Mouse (Mus musculus): Measurements from ENCODE around the gene Fndc1. TPM values are rescaled to one million over a fixed set of nuclear protein-coding genes. Genes with fewer than 3 reads are reported as not detected.

Fndc1 gene
- polyA plus RNA-seq (2012; rRNA removed), result 3.9 and 10.7 TPM in 2 replicates

DNA sequence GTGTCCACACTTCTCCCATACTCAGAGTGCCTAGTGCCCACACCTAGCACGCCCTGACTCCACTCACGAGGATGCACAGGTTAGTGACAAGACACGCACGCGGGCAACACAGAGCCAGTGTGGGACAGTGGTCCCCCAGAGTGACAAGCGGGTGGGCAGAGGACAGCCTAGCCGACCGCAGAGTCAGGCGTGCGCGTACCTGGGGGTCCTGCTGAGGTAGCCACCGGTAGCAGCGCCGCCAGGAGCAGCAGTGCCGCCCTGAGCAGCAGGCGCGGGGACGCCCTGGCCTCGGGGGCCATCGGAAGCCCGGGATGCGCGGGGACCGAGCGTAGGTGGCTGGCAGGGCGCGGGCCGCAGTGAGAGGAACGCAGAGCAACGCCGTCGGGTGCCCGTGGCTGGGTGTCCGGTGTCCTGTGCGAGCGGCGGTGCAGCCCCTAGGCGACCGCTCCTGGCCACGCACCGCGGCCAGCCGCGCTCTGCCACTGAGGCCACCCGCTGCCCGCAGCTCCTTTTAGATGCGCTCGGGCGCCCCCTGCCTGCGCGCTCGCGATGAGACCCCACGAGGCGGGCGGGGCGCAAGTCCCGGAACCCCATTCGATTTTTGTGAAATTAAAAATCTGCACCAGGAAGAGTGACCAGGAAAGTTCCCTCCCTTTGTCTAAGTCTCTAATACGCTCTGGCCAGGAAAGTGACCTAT is at the start of gene Fndc1:
Gene Fndc1 (minus strand): TSS at position 484 of the 697 bp plus-strand sequence.
- DNase-seq (ENCODE audit: low read depth), result no peak

DNA sequence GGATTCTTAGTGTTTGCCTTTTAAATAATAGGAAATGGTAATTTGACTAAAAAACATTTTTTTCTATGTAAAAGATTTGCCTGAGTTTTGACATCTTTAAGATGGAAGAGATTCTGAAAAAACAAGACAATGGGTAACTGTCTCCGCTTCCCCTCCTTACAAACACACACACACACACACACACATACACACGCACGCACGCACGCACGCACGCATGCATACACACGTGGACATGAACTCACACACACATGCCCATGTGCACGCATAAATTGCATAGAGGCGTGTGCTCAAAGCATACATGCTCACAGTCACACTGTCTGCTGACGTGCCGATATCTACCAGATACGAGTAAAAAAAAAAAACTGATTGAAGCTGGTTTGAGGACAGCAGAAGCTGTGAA is 49.4 kb upstream of the Fndc1 start:
- no peak for DNase-seq (ENCODE audit: low read depth)

DNA sequence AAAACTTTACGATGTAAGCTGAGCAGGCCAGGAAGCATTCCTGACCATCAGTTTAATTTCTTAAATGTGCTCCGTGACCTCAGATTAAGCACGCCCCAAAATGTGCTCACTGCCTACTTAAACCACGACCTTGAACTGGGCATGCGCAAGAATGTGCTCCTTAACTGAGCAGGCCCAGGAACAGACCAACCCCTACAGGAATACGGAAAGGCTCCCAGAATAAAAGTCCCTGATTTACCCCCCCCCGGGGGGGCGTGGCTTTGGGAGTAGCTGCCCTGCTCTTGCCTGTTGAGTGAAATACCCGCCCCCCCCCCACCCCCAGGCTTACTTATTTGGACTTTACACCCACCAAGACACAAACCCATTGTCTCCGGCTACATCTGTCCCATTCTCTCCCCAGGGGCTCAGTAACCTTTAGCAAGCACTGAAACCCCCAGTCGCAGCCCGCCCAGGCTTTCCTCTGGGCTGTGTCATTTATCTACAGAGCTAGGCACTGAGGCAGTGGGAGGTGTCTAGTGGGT is 48.9 kb upstream of the Fndc1 start:
- no peak for DNase-seq (ENCODE audit: low read depth)

DNA sequence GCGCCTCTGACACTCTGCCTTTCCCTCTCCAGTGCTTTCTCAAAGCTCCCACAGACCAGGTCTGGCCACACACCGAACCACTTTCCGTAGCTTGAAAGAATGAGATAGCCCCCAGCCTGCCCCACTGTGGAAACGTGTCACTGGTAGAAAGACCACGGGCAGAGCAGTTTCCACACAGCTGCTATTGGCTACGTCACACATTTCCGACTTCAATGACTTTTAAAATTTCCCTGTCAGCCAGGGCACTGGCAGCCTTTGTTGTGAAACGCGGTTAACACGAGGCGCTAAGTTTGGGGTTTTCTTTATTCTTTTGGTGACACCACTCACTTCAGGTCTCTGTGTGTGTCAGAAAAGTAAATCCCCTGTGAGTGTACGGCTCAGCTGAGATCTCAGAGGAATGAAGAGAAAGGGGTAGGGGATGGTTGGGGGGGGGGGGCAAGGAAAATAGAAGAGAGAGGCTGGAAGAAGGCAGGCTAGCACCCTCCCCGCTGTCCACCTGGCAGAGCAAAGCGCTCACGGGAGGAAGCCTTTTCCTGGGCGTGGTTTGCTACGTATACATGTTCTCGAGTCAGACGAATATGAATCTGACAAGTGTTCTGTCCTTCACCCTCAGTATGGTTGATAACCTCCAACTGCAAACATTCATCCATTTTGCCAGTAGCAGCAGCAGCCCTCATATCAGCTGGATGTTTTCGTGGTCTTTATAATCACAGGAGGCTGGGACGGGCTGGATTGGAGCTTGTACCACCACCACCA is 47.9 kb upstream of the Fndc1 start:
- no peak for DNase-seq (ENCODE audit: low read depth)

DNA sequence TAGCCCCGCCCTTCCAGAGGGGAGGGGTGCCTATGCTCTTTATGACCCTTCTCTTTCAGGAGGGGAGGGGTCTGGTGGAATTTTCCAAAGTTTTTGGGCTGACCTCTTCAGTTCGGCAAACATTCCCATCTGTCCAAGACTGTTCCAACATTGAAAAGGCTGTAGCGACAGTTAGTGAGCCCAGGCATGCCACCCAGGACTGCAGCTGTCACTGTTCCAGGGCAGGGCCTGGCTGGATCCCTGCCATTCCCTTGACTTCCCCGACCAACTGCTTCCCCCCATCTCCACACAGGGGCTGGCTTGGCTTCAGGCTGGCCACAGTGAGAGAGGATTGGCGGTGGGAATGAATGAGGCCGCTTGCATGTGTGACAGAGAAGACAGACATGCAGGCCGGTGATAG is 46.3 kb upstream of the Fndc1 start:
- no peak for DNase-seq (ENCODE audit: low read depth)

DNA sequence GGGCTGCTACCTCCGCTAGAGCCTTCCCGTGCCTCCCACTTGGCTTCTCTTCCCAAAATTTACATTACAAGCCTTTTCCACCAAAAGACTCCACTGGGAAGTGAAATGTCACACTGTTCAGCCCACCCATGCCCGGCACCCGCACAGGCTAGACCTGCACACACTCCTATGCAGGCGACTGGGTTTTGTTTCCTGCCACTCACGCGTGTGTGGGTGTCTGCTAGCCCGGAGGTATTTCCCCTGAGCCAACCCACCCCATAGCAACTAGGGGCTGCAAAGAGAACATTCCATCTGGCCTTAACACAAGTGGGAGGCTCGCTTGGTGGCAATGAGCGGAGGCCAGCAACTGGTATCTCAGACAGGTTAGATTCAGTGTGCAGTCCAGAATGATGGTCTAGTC is 44.7 kb upstream of the Fndc1 start:
- no peak for DNase-seq (ENCODE audit: low read depth)

DNA sequence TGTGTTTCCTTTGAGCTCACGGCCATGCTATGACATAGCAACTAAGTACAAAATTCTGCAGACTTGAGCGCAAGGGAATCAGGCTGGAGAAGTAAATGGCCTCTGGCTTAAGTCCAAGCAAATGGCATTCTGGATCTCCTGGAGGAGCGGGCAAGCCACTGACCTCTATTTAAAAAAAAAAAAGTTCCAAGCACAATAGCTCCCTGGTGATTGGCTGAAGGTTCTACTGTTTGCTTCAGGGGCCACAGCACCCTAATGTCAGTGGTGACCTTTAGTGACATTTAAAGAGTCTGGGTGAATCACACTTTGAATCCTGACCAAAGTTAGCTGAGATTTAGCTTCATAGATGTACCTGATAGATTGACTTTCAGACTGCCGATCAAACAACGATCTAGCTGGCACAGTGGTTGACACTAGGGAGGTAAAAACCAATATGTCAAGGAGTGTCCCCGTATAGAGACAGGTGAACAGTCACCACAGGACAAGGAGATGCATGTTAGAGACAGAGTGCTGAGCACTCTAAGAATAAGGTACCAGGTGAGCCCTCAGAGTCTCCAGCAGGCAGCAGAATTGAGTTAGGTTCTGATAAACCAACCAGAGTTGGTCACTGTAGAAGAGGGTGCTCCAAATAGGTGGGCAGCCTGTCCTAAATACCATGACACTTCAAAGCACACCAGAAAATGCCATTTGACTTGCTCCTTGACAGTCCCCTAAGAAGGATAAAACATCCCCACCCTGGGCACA is 43.9 kb upstream of the Fndc1 start:
- DNase-seq (ENCODE audit: low read depth), result no peak

DNA sequence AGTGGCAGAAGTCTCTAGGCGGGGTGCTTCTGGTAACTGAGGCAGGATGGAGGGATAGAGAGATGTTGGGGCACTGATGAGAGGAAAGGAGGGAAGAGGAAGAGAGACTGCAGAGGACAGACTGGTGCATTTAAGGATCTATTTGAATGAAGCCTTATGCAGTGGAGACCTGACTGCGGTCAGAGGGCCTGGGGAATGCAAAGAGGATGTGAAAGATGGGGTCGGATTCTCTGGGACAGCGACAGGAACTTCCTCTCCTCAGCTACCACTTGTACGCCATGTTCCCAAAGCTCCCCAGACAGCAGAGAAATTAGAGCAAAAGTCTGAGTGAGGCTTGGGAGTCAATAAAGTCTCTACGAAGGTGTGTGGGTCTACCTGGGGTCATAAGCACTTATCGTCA is 42.0 kb upstream of the Fndc1 start:
- DNase-seq (ENCODE audit: low read depth), result no peak

DNA sequence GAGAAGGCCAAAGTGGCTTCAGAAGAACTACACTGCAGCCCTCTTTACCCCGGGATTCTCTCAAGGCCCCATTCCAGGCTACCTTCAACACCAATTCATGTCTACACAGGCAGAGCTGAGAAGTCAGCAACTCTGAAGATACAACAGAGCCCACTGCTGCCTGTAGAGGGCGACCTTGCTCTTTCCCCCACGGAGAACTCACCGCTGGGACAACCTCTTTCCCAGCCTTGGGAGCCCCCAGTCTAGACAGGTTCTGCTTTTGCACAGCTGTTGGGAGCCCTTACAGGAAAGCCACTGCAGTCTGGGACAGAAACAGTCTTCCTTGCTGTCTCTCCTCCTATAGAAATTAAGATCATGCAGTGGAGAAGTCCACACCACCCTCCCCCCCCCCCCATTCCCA is 41.5 kb upstream of the Fndc1 start:
- DNase-seq (ENCODE audit: low read depth), result no peak

DNA sequence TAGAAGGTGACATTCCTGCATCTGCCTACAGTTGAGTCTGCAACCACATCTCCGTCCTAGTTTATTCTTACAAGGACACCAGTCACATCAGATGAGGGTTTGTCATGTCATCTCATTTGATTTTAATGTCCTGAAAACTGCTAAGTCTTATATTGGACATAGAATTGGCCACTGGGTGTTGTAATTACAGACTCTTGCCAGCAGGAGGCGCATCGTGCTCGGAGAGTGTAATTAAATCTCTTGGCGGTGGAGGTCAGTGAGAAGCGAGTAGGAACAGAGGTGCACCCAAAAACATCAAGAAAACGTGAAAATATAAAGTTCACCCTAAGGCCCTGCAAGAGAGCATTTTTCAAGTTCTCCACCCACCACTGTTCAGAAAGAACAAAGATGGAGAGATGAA is 37.6 kb upstream of the Fndc1 start:
- DNase-seq (ENCODE audit: low read depth), result no peak

DNA sequence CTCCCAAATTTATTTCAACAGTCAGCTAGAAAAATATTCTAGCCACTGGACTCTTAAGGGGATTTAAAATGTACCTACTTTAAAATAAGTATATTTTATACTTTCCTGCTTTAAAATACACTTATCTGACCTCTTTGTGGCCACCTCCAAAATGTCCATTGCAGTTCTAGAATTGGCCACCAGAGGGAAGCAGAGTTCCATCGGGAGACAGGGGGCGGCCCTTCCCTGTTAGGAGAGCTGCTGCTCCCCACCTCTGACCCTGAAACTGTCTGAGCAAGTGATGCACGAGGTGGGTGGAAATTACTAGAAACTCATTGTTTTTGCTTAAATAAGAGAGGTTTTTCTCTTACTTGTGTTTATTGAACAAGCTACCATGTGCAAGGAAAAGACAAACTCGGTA is 36.6 kb upstream of the Fndc1 start:
- no peak for DNase-seq (ENCODE audit: low read depth)

DNA sequence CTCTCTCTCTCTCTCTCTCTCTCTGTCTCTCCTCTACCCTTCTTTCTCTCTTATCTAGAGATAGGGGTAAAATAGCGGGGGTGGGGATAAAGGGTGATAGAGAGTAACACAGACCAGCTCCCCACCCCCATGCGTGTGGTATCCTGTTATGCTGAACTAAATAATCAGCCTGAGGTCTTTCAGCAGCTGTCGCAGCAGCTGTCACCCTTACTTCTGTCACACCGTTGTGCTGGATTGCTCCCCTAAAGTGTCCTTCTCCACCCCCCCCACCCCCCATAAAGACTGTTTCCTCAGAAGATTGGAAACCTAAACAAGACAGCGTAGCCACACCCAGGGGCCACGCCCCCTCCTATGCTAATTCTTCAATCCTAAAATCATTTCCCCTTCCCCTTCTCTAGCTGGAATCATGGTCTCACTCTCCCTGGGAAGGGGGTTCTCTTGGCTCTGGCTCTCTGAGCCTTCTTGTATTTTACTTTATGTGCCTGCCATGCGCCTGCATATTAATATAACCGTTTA is 33.8 kb upstream of the Fndc1 start:
- DNase-seq (ENCODE audit: low read depth), result no peak

DNA sequence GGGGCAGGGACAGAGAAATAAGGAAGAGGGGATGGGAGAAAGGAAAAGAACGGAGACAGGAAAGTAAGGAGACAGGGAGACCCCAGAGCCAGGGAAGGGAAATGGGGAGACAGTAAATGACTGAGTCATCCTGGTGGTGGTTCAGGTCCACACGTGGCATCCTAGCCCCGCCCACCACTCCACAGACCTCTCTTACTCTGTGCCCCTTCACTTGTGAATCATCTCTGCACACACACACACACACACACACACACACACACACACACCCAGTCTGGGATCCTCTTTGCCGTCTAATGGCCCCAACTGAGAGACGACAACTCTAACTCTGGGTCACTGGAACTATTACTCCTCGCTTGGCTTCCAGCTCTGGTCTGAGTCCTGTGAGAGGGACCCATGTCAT is 30.6 kb upstream of the Fndc1 start:
- no peak for DNase-seq (ENCODE audit: low read depth)

DNA sequence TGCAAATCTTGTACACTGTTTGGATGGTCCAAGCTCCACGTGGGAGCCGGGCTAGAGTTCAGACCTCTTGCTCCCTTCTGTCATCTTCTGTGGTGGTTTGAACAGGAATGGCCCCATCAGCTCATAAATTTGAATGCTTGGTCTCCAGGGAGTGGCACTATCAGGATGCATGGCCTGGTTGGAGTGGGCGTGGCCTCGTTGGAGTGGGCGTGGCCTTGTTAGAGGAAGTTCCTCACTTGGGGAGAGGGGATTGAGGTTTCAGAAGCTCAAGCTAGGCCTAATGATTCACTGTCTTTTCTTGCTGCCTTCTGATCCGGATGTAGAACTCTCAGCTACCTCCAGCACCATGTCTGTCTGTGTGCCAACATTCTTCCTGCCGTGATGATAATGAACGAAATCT is 28.7 kb upstream of the Fndc1 start:
- no peak for DNase-seq (ENCODE audit: low read depth)

DNA sequence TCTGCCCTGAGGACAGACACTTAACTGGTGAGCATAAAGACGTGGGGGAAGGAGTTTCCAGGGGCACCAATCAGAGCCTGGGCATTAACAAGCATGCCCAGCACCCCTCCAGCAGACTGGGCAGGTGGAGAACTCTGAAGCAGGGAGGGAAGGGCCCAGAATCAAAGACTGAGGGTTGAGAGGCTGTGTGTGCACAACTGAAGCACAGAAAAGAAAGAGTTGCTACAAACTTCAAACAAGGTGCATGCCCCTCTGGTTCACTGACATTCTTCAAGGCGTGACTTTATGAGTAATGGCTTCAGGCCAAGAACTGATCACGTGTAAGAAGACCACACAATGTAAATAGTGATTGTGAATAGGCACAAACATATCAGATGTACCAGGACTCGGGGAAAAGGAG is 24.9 kb upstream of the Fndc1 start:
- no peak for DNase-seq (ENCODE audit: low read depth)

DNA sequence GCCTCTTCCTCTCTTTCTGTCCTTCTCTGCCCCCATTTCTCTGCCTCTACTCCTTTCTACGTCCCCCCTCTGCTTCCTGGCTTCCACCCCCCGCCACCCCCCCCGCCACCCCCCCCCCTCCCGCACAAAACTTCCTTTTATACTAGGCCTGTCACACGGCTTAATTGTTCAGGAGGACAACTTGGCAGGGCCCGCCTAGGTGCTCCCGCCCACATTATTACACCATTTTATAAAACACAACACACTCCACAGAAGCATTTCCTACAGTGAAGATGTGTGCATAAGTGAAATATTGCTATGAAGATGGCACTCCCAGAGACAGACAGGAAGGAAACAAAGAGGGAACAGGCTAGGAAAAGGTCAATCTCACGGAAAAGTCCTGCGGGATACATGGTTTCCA is 24.4 kb upstream of the Fndc1 start:
- DNase-seq (ENCODE audit: low read depth), result no peak

DNA sequence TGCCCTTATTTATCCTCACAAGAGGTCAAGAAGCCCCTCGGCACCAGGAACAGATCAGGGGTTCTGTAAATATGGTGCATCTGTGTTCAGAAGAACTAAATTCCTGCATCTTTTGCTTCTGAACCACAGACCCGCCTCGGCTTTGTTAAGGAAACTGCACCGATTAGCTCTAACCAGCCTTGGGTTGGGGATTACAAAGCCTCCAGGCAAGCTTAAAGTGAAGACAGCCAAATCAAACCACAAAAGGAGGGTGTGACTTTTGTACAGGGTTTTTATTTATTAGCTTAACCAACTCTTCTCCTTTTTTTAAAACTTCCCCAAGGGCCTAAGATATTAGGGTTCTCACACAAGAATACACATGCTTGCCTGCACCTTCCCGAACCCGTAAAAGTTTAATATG is 23.1 kb upstream of the Fndc1 start:
- no peak for DNase-seq (ENCODE audit: low read depth)

DNA sequence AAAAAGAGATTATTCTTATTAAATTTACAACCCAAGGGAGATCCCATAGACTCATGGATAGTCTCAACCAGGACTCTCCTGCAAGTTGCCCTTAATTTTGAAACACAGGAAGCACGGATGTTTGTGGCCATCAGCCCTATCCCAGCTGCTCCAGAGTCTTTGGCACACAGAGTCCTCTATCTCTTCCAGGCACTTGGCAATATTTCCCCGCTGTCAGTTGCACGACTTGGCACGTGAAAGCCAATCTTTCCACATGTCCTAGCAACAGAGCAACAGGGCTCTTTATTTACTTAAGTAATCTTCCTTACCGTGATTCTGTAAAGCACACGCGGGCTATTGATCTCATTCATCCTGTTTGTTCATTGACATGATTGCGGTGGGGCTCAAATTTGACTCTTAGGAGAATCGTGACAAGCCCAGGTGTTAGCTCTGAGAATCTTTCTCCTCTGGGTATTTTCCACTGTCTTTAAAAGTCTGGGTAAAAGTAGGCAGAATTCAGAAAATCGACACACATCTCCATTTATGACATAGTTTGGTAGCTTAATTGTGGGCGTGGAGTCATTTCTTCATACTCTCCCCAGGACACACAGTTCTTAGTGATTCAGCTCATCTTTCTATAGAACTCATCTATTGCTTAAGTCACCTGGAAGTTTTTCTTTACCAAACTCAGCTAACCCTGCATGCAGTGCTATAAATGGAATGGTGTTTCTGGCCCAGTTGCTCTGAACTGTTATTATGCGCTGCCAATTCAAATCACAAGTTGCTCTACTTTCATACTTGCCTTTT is 13.6 kb upstream of the Fndc1 start:
- DNase-seq (ENCODE audit: low read depth), result peak; percentile 77

DNA sequence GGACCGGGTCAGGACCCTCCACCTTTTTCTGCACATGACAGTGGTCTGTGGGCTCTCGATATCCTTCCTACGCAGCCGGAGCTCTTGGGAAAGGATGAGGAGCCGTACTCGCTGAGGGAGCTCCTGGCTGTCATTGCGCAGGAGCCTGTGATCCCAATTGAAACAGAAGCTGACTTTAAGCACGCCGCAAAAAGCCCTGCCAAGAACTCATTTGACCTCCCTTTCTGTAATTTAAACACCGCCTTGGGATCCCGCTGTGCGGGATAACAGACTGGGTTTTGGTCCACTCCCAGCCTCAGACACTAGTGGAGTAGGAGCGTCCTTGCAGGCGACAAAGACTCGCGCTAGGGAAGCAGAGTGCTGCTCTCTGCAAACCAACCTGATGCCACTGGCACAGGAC is 484 bp upstream of the Fndc1 start:
- no peak for DNase-seq (ENCODE audit: low read depth)

DNA sequence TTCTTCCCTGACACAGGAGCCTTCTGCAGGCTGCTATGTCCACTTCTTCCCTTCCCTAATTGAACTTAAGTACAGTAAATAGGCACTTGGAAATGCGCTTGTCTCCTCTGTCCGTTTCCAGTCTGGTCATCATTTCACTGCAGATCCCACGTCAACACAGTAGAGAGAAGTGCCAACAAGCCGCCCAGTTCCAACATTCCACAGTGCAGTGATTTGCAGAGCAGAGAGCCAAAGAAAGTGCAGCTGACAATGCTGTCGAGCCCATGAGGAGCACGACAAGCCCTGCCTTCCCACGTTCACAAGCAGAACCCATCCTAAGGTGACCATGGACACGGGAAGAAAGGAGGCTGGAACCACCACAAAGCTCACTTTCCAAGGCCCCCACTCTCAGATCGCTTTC is 1.7 kb downstream of the Fndc1 start:
- no peak for DNase-seq (ENCODE audit: low read depth)

DNA sequence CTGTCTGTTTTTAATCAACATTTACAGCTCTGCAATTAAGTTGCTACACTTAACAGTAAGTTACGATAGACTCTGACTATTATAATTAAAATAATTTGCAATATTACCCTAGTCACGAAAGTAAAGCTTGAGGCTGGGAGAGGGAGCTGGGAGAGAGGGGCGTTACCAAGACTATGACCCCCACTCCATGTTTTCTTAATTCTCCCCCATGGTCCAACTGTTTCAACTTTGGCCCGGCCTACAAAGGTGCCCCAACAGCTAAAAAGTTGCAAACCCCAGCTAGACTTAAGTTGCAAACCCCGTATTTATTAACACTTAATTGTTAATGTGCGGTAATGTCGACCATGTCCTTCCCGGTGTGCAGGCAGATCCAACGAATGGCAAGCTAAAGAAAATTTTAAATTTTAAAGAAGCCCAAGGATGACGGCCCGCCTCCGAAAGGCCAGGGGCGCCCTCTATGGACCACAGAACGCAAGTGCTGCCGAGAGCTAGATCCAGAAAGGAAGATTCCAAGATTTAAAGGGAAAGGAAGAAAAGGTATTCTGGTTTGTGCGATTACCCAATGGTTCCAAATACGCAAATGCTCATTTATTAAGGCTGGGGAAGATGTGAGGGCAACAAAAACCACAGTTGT is 5.4 kb downstream of the Fndc1 start:
- no peak for DNase-seq (ENCODE audit: low read depth)

Data from gonadal fat pad, adult 2 months (tissue).